Mouse (Mus musculus) Patski (cell line): ENCODE data around the gene Mboat2. TPM values are rescaled to one million over a fixed set of nuclear protein-coding genes. Genes with fewer than 3 reads are reported as not detected.

ENCODE experiments used
- ATAC-seq: fragments of 100-300 bp; one replicate; pipeline ENCODE4 v1.8.0; 2021
- CTCF ChIA-PET: fragments of 350-600 bp; sonication (Branson Sonifier 250); formaldehyde crosslinking; loops from one replicate; lab custom pipeline; 2022; ENCODE audit warnings: inconsistent platforms; lab: Charles Lee
- POLR2A ChIA-PET: fragments of 350-600 bp; sonication (Branson Sonifier 250); formaldehyde crosslinking; loops from one replicate; lab custom pipeline; 2022; ENCODE audit warnings: antibody characterized with exemption, inconsistent platforms; lab: Charles Lee
- DNase-seq: peaks from one replicate; pipeline ENCODE4 v3.0.0-alpha.2; 2011; ENCODE audit warnings: low read depth, low spot score
- H3K27me3 ChIP-seq: fragments of 371-371 bp; one replicate; pipeline ENCODE4 v1.5.1; 2021
- CTCF ChIP-seq: fragments of 100-300 bp; IDR thresholded peaks from one replicate; pipeline ENCODE4 v1.5.1; 2021
- in situ Hi-C: fragments of 300-500 bp; cut with MboI; formaldehyde crosslinking; loops from 3 replicates; pipeline ENCODE4 v1.11.1; 2018; ENCODE audit warnings: low pct_unique_long_range_greater_than_20kb, mixed read lengths
- polyA plus RNA-seq: library from polyadenylated mRNA; unstranded; gene quantifications from one replicate; pipeline ENCODE4 v1.2.3, GENCODE M21; 2021

Mboat2 gene
- polyA plus RNA-seq, 1 experiment from 2014 or later: 24.4 TPM

GRCm38 (mm10) chr12:24924003-24924402 lies 93.3 kb downstream of the Mboat2 start:
- DNase-seq (no peak), ATAC-seq (no peak)

GRCm38 (mm10) chr12:24925276-24925675 lies 94.6 kb downstream of the Mboat2 start:
- ATAC-seq (no peak), DNase-seq (no peak)
- TF ChIP-seq CTCF: no peak
- CTCF ChIA-PET: interaction anchor here (1.7 kb wide), 1 partner anchor 215 kb away, joined by 3 read pairs; no protein-coding TSS in a partner anchor
- no peaks in the 10 kb centered on the region for H3K27me3 ChIP-seq
- in situ Hi-C loops: no loop called here
- POLR2A ChIA-PET: no interaction called here

More at GRCm38 (mm10) chr12:24924003-24924402, 93.3 kb downstream of the Mboat2 start:
- ChIA-PET POLR2A (no interaction called here), CTCF (interaction anchor here (1.7 kb wide), 1 partner anchor 214 kb away, joined by 3 read pairs; no protein-coding TSS in a partner anchor)
- no peaks in the 10 kb centered on the region for H3K27me3 ChIP-seq
- TF ChIP-seq CTCF: no peak
- in situ Hi-C loops: no loop called here

- ChIA-PET CTCF (no interaction called here), POLR2A (no interaction called here)
- DNase-seq (no peak), ATAC-seq (no peak)
- no peaks in the 10 kb centered on the region for H3K27me3 ChIP-seq
- no peak for TF ChIP-seq CTCF
- in situ Hi-C loops: no loop called here
Observed at GRCm38 (mm10) chr12:24925684-24926083, 95.0 kb downstream of the Mboat2 start.

- TF ChIP-seq CTCF: no peak
- in situ Hi-C loops: no loop called here
- ATAC-seq: no peak
- ChIA-PET POLR2A (no interaction called here), CTCF (no interaction called here)
- H3K27me3 ChIP-seq: no peaks in the 10 kb centered on the region
- no peak for DNase-seq
Observed at GRCm38 (mm10) chr12:24928051-24928748, 97.5 kb downstream of the Mboat2 start.

- ATAC-seq (no peak), DNase-seq (no peak)
- no peak for TF ChIP-seq CTCF
- H3K27me3 ChIP-seq: no peaks in the 10 kb centered on the region
- in situ Hi-C loops: no loop called here
- ChIA-PET POLR2A (no interaction called here), CTCF (no interaction called here)
Observed at GRCm38 (mm10) chr12:24929043-24929442, 98.4 kb downstream of the Mboat2 start.

- in situ Hi-C loops: no loop called here
- ATAC-seq: no peak
- ChIA-PET POLR2A (no interaction called here), CTCF (no interaction called here)
- no peak for DNase-seq
- no peak for TF ChIP-seq CTCF
- no peaks in the 10 kb centered on the region for H3K27me3 ChIP-seq
Observed at GRCm38 (mm10) chr12:24930760-24931159, 100.1 kb downstream of the Mboat2 start.

- in situ Hi-C loops: no loop called here
- H3K27me3 ChIP-seq: no peaks in the 10 kb centered on the region
- no peak for DNase-seq
- no peak for TF ChIP-seq CTCF
- no peak for ATAC-seq
- ChIA-PET CTCF (no interaction called here), POLR2A (no interaction called here)
Observed at GRCm38 (mm10) chr12:24932120-24932519, 101.4 kb downstream of the Mboat2 start.

GRCm38 (mm10) chr12:24933206-24933775 lies 102.6 kb downstream of the Mboat2 start:
- TF ChIP-seq CTCF: no peak
- ChIA-PET POLR2A (no interaction called here), CTCF (no interaction called here)
- H3K27me3 ChIP-seq: no peaks in the 10 kb centered on the region
- in situ Hi-C loops: no loop called here
- DNase-seq: no peak
- ATAC-seq: no peak

- in situ Hi-C loops: no loop called here
- ATAC-seq: no peak
- CTCF ChIA-PET: no interaction called here
- POLR2A ChIA-PET: no interaction called here
- TF ChIP-seq CTCF: no peak
- no peaks in the 10 kb centered on the region for H3K27me3 ChIP-seq
- no peak for DNase-seq
Observed at GRCm38 (mm10) chr12:24933996-24934395, 103.3 kb downstream of the Mboat2 start.

GRCm38 (mm10) chr12:24936281-24936680 lies 105.6 kb downstream of the Mboat2 start:
- POLR2A ChIA-PET: no interaction called here
- in situ Hi-C loops: no loop called here
- ATAC-seq (no peak), DNase-seq (no peak)
- TF ChIP-seq CTCF: no peak
- no peaks in the 10 kb centered on the region for H3K27me3 ChIP-seq
- CTCF ChIA-PET: no interaction called here

- ATAC-seq (no peak), DNase-seq (no peak)
- no peak for TF ChIP-seq CTCF
- ChIA-PET CTCF (no interaction called here), POLR2A (no interaction called here)
- H3K27me3 ChIP-seq: no peaks in the 10 kb centered on the region
- in situ Hi-C loops: no loop called here
Observed at GRCm38 (mm10) chr12:24939372-24939771, 108.7 kb downstream of the Mboat2 start.
